Mouse (Mus musculus) CD4-positive helper T cell, adult 2 months (primary cell): ENCODE data around the gene Slc7a14.
"Not testable (repeated sequence)": the region's sequence is repeated elsewhere in the genome, so short reads cannot be mapped to it uniquely, and the experiment has no call there.

Experiments used
- DNase-seq: peaks from one replicate; pipeline ENCODE4 v3.0.0-alpha.2; 2012; ENCODE audit warnings: low read depth, missing footprints, low spot score

Gene Slc7a14

GRCm38 (mm10) chr3:31309934-31310787 lies at the start of gene Slc7a14:
Gene Slc7a14, minus strand, starts transcription at chr3:31310378.
- no peak for DNase-seq

- no peak for DNase-seq
These were observed 36.4 kb upstream of the Slc7a14 start for GRCm38 (mm10) chr3:31346540-31346939.

GRCm38 (mm10) chr3:31345766-31346165 lies 35.6 kb upstream of the Slc7a14 start:
- no peak for DNase-seq

- no peak for DNase-seq
These were observed 29.1 kb upstream of the Slc7a14 start for GRCm38 (mm10) chr3:31339236-31339635.

GRCm38 (mm10) chr3:31328237-31328836 lies 18.2 kb upstream of the Slc7a14 start:
- no peak for DNase-seq

GRCm38 (mm10) chr3:31327791-31328190 lies 17.6 kb upstream of the Slc7a14 start:
- DNase-seq = no peak

GRCm38 (mm10) chr3:31324231-31324654 lies 14.1 kb upstream of the Slc7a14 start:
- DNase-seq = no peak

GRCm38 (mm10) chr3:31309371-31309933 lies 726 bp downstream of the Slc7a14 start:
- DNase-seq = no peak

GRCm38 (mm10) chr3:31308906-31309305 lies 1.3 kb downstream of the Slc7a14 start:
- no peak for DNase-seq

- no peak for DNase-seq
These were observed 2.2 kb downstream of the Slc7a14 start for GRCm38 (mm10) chr3:31307936-31308335.

- no peak for DNase-seq
These were observed 18.2 kb downstream of the Slc7a14 start for GRCm38 (mm10) chr3:31291673-31292602.

- no peak for DNase-seq
These were observed 22.7 kb downstream of the Slc7a14 start for GRCm38 (mm10) chr3:31287421-31287948.

- DNase-seq = no peak
These were observed 29.1 kb downstream of the Slc7a14 start for GRCm38 (mm10) chr3:31281116-31281515.

- no peak for DNase-seq
These were observed 35.3 kb downstream of the Slc7a14 start for GRCm38 (mm10) chr3:31274875-31275274.

GRCm38 (mm10) chr3:31273247-31273646 lies 36.9 kb downstream of the Slc7a14 start:
- not testable (repeated sequence) for DNase-seq

GRCm38 (mm10) chr3:31272635-31273034 lies 37.5 kb downstream of the Slc7a14 start:
- DNase-seq = no peak

- no peak for DNase-seq
These were observed 40.4 kb downstream of the Slc7a14 start for GRCm38 (mm10) chr3:31269551-31270317.

GRCm38 (mm10) chr3:31267921-31268320 lies 42.3 kb downstream of the Slc7a14 start:
- no peak for DNase-seq

GRCm38 (mm10) chr3:31266941-31267340 lies 43.2 kb downstream of the Slc7a14 start:
- no peak for DNase-seq

- DNase-seq = no peak
These were observed 46.6 kb downstream of the Slc7a14 start for GRCm38 (mm10) chr3:31263535-31263934.
